Mouse (Mus musculus) embryonic fibroblast, embryonic 13.5 days (primary cell): ENCODE measurements at regions not wholly inside any gene's neighbourhood (a gene's known extent, or its start where the extent isn't known, plus 50 kb on each side); places are given as distances from the start of the nearest gene placed in this dataset.

Experiments used
- CTCF ChIP-seq: IDR thresholded peaks from 2 replicates; pipeline ENCODE4 v1.5.1; 2011; ENCODE audit warnings: mild to moderate bottlenecking, control low read depth, low read length, moderate library complexity, borderline replicate concordance; ENCODE audit not compliant: insufficient read depth
- POLR2A ChIP-seq: IDR thresholded peaks from 2 replicates; pipeline ENCODE4 v1.6.1; 2011; ENCODE audit warnings: low read depth, mild to moderate bottlenecking, control low read depth, low read length, moderate library complexity

- TF ChIP-seq CTCF: no peak
- no peak for TF ChIP-seq POLR2A
These were observed 125.6 kb upstream of the Cdkn3 start for GRCm38 (mm10) chr14:46634656-46635244.
